13 mouse cellular contexts compared by ENCODE assay signal in the genomic region with DNA sequence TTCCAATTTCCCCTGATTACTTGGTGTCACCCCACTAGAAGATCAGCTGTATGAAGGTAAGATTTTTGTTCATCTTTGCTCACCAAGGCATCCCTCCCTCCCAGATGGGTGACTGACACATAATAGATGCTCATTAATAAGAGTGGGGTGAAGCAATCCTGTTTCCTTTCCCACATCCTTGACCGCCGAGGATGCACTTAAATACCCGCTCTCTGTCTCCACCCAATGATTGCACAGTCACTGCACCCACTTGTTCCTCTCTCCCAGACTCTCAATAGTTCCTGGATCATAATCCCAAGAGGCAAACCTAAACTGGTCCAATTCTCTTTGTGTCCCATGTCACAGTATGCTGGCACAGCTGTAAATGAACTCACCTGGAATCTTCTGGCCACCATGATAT.
"Had no signal": no experiment of that assay in that cellular context is flagged by ENCODE, and none has a peak within 500 bp of the region (broad histone marks: within the 10 kb centered on the region; RNA-seq: fewer than 3 reads in every experiment).

No protein-coding gene starts in this region.

- DNase-seq: lung, adult 18-20 months; lung, embryonic 14.5 days; lung, postnatal 10 days; lung, postnatal 4 days; right cerebral cortex, postnatal 14 days; thymus, adult 18-20 months; thymus, postnatal 14 days; thymus, postnatal 36 days had no signal

- H3K9ac ChIP-seq: lung, embryonic 14.5 days; midbrain, embryonic 12.5 days; midbrain, embryonic 15.5 days; neural tube, embryonic 12.5 days; stomach, embryonic 15.5 days had no signal

- ATAC-seq: midbrain, embryonic 15.5 days had no signal

- H3K4me1 ChIP-seq: midbrain, embryonic 12.5 days; midbrain, embryonic 15.5 days; neural tube, embryonic 12.5 days; stomach, embryonic 15.5 days had no signal

- H3K9me3 ChIP-seq: midbrain, embryonic 10.5 days; midbrain, embryonic 12.5 days; midbrain, embryonic 15.5 days; neural tube, embryonic 12.5 days; stomach, embryonic 15.5 days had no signal

- H3K27me3 ChIP-seq: midbrain, embryonic 15.5 days; neural tube, embryonic 12.5 days; stomach, embryonic 15.5 days had no signal

- H3K4me2 ChIP-seq: lung, embryonic 14.5 days; midbrain, embryonic 12.5 days; midbrain, embryonic 15.5 days; neural tube, embryonic 12.5 days; stomach, embryonic 15.5 days had no signal

- H3K27ac ChIP-seq: midbrain, embryonic 10.5 days; midbrain, embryonic 12.5 days; midbrain, embryonic 15.5 days; neural tube, embryonic 12.5 days; stomach, embryonic 15.5 days had no signal

- H3K4me3 ChIP-seq: midbrain, embryonic 10.5 days; midbrain, embryonic 12.5 days; midbrain, embryonic 15.5 days; neural tube, embryonic 12.5 days; stomach, embryonic 15.5 days had no signal

- H3K36me3 ChIP-seq: midbrain, embryonic 10.5 days; midbrain, embryonic 12.5 days; midbrain, embryonic 15.5 days; neural tube, embryonic 12.5 days; stomach, embryonic 15.5 days had no signal
